Comparison of ENCODE assay signal across 7 mouse cellular contexts in genomic region chr4:154963901-154964580, GRCm38 (mm10). TPM values are rescaled to one million over a fixed set of nuclear protein-coding genes. Genes with fewer than 3 reads are reported as not detected.
DNase-seq lines count a peak whose midpoint lies in the region; ATAC-seq lines count a peak whose summit lies in the region.

TSS of gene Pank4 (plus strand) at chr4:154964123.

- DNase-seq in adrenal gland, postnatal 25 days: peak; percentile 89
- DNase-seq in embryonic facial prominence, embryonic 11.5 days (ENCODE audit: low spot score): peak; percentile 94
- peak; percentile 100 for DNase-seq in heart, adult 11 months
- peak; percentile 93 for DNase-seq in kidney, adult 18-20 months
- peak; percentile 91 for DNase-seq in limb, embryonic 10.5 days (ENCODE audit: low spot score)
- DNase-seq in skeletal muscle tissue, adult 2 months (ENCODE audit: low read depth, low spot score): peak; percentile 90

- H3K27ac ChIP-seq in embryonic facial prominence, embryonic 11.5 days (replicated peaks; ENCODE audit: low read depth, low read length): peak within 1 kb of the TSS; percentile 81
- peak within 1 kb of the TSS; percentile 98 for H3K27ac ChIP-seq in limb, embryonic 10.5 days
- H3K27ac ChIP-seq in midbrain, embryonic 12.5 days (replicated peaks): peak within 1 kb of the TSS; percentile 99

- peaks cover 28% of the 10 kb centered on the region for H3K4me1 ChIP-seq in embryonic facial prominence, embryonic 11.5 days (ENCODE audit: control insufficient read depth, insufficient read depth, low read length)
- peaks cover 60% of the 10 kb centered on the region for H3K4me1 ChIP-seq in limb, embryonic 10.5 days
- peaks cover 59% of the 10 kb centered on the region for H3K4me1 ChIP-seq in midbrain, embryonic 12.5 days

- H3K9ac ChIP-seq in embryonic facial prominence, embryonic 11.5 days (replicated peaks; ENCODE audit: low read length): peak within 1 kb of the TSS; percentile 89
- H3K9ac ChIP-seq in midbrain, embryonic 12.5 days (replicated peaks): peak within 1 kb of the TSS; percentile 91

- ATAC-seq in embryonic facial prominence, embryonic 11.5 days (replicated peaks; ENCODE audit: insufficient number of reproducible peaks, low FRiP score, low TSS enrichment, low read depth): peak; percentile 90
- peak; percentile 77 for ATAC-seq in midbrain, embryonic 12.5 days (ENCODE audit: low FRiP score, low read depth)

- peak within 1 kb of the TSS; percentile 84 for H3K4me3 ChIP-seq in embryonic facial prominence, embryonic 11.5 days (ENCODE audit: low read depth, low read length)
- H3K4me3 ChIP-seq in limb, embryonic 10.5 days: peak within 1 kb of the TSS; percentile 95
- peak within 1 kb of the TSS; percentile 67 for H3K4me3 ChIP-seq in midbrain, embryonic 12.5 days

- WGBS in embryonic facial prominence, embryonic 11.5 days: under 1% methylated on average over 66 of the region's 66 CpGs
- WGBS in limb, embryonic 10.5 days: under 1% methylated on average over 65 of the region's 66 CpGs
- WGBS in midbrain, embryonic 12.5 days: under 1% methylated on average over 66 of the region's 66 CpGs

- H3K36me3 ChIP-seq in embryonic facial prominence, embryonic 11.5 days (replicated peaks; ENCODE audit: control insufficient read depth, insufficient read depth, low read depth, low read length): no peaks in the 10 kb centered on the region; the same call in 1 of the 2 replicates
- H3K36me3 ChIP-seq in limb, embryonic 10.5 days: peaks cover 30% of the 10 kb centered on the region
- H3K36me3 ChIP-seq in midbrain, embryonic 12.5 days: peaks cover 11% of the 10 kb centered on the region

- H3K9me3 ChIP-seq in embryonic facial prominence, embryonic 11.5 days (replicated peaks; ENCODE audit: control insufficient read depth, low read length): no peaks in the 10 kb centered on the region
- H3K9me3 ChIP-seq in limb, embryonic 10.5 days (replicated peaks): no peaks in the 10 kb centered on the region
- no peaks in the 10 kb centered on the region for H3K9me3 ChIP-seq in midbrain, embryonic 12.5 days

- H3K27me3 ChIP-seq in embryonic facial prominence, embryonic 11.5 days (ENCODE audit: control insufficient read depth, insufficient read depth, low read length): peaks cover 45% of the 10 kb centered on the region
- H3K27me3 ChIP-seq in limb, embryonic 10.5 days (ENCODE audit: low read depth, poor library complexity, severe bottlenecking): peaks cover 48% of the 10 kb centered on the region
- H3K27me3 ChIP-seq in midbrain, embryonic 12.5 days: peaks cover 21% of the 10 kb centered on the region; the same call in 1 of the 2 replicates

- peak within 1 kb of the TSS; percentile 60 for H3K4me2 ChIP-seq in embryonic facial prominence, embryonic 11.5 days (ENCODE audit: low read depth, low read length)
- H3K4me2 ChIP-seq in midbrain, embryonic 12.5 days (replicated peaks): peak within 1 kb of the TSS; percentile 66

RNA-seq across cellular contexts. Expression of gene Pank4, which starts in this region (rescaled TPM):
- total RNA-seq in adrenal gland, postnatal 25 days (2021): 33.6 and 33.8 TPM in 2 replicates
- polyA plus RNA-seq in embryonic facial prominence, embryonic 11.5 days (2014; fragmentation: Nextera tagmentation; extraction: Ambion mirVana): 43.6 and 48.8 TPM in 2 replicates
- polyA plus RNA-seq in limb, embryonic 10.5 days (2016; fragmentation: Nextera tagmentation; extraction: Ambion mirVana): 45.8 and 56.5 TPM in 2 replicates
- 48.5 and 50.2 TPM in 2 replicates for polyA plus RNA-seq in midbrain, embryonic 12.5 days (2016; fragmentation: Nextera tagmentation; extraction: Ambion mirVana)

Comparison
In these comparisons a context has a peak if more than half of its experiments do, and no peak if none do; other contexts are left out.
1. Peak in every context shown above with its lines: DNase-seq, ATAC-seq, H3K4me3 ChIP-seq and H3K27ac ChIP-seq.